Mouse (Mus musculus) kidney, adult 2 months (tissue): Measurements from ENCODE around the gene Nhsl2.

Experiments used
- CTCF ChIP-seq: fragments of 200-500 bp; conservative IDR thresholded peaks from 2 replicates; pipeline ENCODE4 v1.5.1; 2011; ENCODE audit warnings: low read depth, mild to moderate bottlenecking, control low read depth, low read length, moderate library complexity, mixed read lengths; ENCODE audit not compliant: insufficient read depth, insufficient read length
- POLR2A ChIP-seq: fragments of 200-500 bp; IDR thresholded peaks from one replicate; pipeline ENCODE4 v1.6.1; 2011; ENCODE audit warnings: low read depth, low read length, control low read depth

DNA sequence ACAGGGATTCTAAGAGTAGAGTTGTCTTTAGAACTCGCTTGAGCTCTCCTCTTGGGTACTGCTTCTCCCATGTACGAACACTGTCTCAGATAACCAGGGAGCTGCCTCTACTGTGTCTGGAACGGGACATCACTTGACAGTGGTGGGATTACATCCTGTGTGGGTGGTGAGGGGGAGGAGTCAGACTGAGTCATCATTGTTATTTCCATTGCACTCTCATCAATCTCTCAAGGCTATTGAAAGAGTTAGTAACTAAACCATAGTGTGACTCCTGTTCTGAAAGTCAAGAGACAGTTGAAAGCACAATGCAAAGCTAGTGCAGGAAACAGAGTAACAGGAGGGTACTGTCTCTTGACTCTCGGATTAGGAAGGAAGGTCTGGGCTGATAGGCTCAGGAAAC is 29.4 kb downstream of the Nhsl2 start:
- no peak for TF ChIP-seq CTCF
- no peak for TF ChIP-seq POLR2A
